Mouse (Mus musculus) layer of hippocampus, adult 9-10 months (tissue): ENCODE data around the gene Rac2.

Experiments
- DNase-seq: peaks from one replicate; pipeline ENCODE4 v3.0.0; 2022; ENCODE audit warnings: low spot score

Gene Rac2

GRCm38 (mm10) chr15:78521331-78521730, 51.3 kb downstream of the Rac2 start:
- DNase-seq = no peak

DNA sequence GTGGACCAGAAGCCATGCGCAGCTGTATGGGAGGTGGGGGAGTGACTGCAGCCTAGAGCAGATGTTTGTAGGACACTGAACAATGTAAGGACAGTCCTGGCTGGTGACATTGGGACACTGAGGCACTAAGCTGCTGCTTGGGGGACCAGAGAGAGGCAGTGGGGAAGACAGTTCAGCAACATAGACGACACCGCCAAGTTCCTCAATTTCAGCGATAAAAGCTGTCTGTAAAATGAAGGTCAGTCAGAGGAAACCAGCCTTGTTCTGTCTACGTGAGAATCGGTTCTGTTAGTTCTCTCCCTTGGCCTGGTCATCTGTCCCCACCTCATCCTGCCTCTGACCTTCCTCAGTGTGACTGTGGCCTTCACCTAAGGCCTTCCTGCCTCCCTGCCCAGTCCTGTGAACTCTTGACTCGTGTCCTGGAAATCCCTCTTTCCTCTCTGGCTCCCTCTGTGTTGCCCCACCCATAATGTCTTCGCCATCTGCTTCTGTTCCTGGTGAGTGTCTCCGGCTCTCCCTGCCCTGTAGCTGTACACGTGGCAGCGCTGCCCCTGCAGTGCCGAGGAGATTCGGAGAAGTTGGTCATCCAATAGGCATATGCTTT, 52.4 kb downstream of the Rac2 start:
- no peak for DNase-seq

GRCm38 (mm10) chr15:78518221-78518620, 54.4 kb downstream of the Rac2 start:
- DNase-seq = no peak

DNA sequence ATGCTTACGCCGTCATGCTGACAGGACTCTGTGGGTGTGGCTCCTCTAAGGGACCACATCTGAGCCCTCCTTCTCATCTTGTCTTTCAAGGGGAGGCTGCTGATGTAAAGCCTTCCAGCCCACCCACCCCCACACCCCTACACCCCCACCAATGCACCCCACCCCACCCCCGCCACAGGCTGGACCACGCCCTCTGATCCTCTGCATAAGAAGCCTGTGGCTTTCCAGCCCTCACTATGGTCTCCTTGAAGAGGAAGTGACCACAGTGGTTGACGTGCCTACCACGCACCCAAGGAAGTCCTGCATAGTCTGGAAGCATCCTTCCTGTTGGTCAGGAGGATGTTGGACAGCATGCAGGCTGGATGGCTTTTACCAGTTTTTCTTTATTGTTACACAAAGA, 56.8 kb downstream of the Rac2 start:
- no peak for DNase-seq

GRCm38 (mm10) chr15:78514393-78515146, 58.0 kb downstream of the Rac2 start:
- DNase-seq = peak; percentile 84

DNA sequence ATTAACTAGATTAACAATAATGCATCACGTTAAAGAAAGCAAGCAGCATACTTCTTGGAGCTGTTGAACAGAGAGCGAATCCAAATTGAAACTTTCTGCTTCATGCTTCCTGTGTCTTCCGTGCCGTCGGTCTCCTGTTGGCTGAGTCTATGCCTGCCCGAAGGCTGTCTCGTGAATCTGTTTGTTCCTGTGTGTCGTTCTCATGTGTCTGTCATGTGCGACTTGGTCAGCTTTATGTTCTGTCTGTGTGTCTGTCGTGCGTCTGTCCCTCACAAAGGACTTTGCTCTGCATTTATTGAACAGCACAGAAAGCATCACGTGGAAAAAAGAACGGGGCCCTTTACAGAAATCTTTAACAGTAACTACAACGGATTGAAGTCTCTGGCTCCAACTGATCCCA, 59.6 kb downstream of the Rac2 start:
- DNase-seq = no peak

DNA sequence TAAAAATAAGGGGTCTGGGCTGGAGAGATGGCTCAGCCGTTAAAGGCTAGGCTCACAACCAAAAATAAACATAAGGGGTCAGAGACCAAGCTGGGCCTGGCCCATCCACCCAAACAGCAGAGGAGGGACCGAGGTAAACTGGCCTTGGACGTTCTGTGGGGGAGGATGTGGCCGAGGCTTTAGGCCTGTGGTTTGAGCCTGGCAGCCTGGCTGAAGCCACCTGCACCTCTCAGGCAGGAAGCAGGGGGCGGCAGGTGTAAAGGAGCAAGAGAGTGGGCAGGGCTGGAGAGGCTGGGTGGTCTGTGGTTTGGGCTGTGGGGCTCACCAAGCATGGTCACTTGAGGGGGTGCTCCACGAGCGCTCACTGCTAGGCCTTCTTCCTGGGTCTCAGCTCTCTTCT, 60.6 kb downstream of the Rac2 start:
- no peak for DNase-seq

DNA sequence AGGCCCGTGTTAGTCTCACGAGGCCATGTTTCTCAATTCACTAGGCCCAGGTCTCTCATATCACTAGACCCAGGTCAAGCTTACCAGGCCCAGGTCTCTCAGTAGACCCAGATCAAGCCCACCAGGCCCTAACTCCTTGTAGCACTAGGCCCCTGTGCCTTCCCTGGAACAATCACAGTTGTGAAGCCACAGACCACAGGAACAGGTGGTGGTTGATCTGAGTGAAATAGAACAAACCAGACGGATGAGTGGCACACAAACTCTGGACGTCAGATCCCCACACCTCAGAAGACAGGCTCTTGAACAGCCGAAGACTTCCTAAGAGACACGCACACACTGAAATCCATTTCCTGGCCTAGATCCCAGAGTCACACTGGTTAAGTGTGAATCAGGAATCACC, 61.8 kb downstream of the Rac2 start:
- no peak for DNase-seq

DNA sequence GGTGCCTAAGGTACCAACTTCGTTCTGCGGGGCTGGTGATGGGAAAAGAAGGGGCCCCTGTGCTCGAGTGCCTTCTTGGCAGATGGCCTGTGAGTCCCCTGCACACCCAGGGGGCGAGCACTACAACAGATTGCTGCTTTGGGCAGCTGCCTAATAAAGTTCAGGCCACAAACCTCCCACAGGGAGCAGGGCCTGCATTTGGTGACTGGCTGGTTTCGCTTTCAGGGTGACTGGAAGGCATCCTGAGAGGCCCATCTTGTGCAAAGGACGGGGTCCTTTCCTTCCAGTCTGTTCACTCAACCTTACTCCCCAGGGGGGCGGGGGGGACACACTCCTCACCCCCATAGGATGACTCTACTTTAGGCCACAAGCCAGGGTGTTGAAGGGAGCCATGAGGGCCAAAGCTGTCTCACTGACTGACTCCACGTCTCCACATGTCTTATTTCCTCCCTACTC, 62.4 kb downstream of the Rac2 start:
- DNase-seq = no peak

GRCm38 (mm10) chr15:78509297-78509899, 63.2 kb downstream of the Rac2 start:
- no peak for DNase-seq
